Mouse (Mus musculus) frontal cortex, adult 2 months (tissue): ENCODE measurements at regions not wholly inside any gene's neighbourhood (a gene's known extent, or its start where the extent isn't known, plus 50 kb on each side); places are given as distances from the start of the nearest gene placed in this dataset.

ENCODE experiments used
- DNase-seq, 2 experiments: peaks; one replicate each; pipeline ENCODE4 v3.0.0; 2022; ENCODE audit warnings: low spot score in 1 of 2; ENCODE audit errors: extremely low spot score in 1 of 2

- no peak for DNase-seq
These were observed 69.2 kb upstream of the Rgs1 start for GRCm38 (mm10) chr1:144318289-144318688.

GRCm38 (mm10) chr1:144317560-144317959 lies 68.5 kb upstream of the Rgs1 start:
- DNase-seq: no peak

- no peak for DNase-seq
These were observed 67.2 kb upstream of the Rgs1 start for GRCm38 (mm10) chr1:144316251-144316650.

GRCm38 (mm10) chr1:144314382-144314781 lies 65.3 kb upstream of the Rgs1 start:
- DNase-seq: no peak

GRCm38 (mm10) chr1:144313318-144313717 lies 64.3 kb upstream of the Rgs1 start:
- DNase-seq: no peak

GRCm38 (mm10) chr1:144309901-144310300 lies 60.9 kb upstream of the Rgs1 start:
- no peak for DNase-seq

GRCm38 (mm10) chr1:144308313-144308712 lies 59.3 kb upstream of the Rgs1 start:
- DNase-seq: no peak

GRCm38 (mm10) chr1:144307854-144308285 lies 58.8 kb upstream of the Rgs1 start:
- DNase-seq: no peak

GRCm38 (mm10) chr1:144307017-144307853 lies 58.2 kb upstream of the Rgs1 start:
- DNase-seq: no peak

- no peak for DNase-seq
These were observed 57.2 kb upstream of the Rgs1 start for GRCm38 (mm10) chr1:144306284-144306683.

- no peak for DNase-seq
These were observed 51.6 kb upstream of the Rgs1 start for GRCm38 (mm10) chr1:144300670-144301069.
